Mouse (Mus musculus): ENCODE measurements around the gene Efcab9. TPM values are rescaled to one million over a fixed set of nuclear protein-coding genes. Genes with fewer than 3 reads are reported as not detected.

The Efcab9 gene
- polyA plus RNA-seq, 1 experiment: 0.97 TPM

GRCm38 (mm10) chr11:32532765-32533481 is 1.0 kb upstream of the Efcab9 start, which contains the start of gene Stk10:
Gene Stk10 (plus strand): TSS chr11:32533305.
- under 1% methylated on average over 70 of the region's 82 CpGs for WGBS
- peak; percentile 88 to 93 for DNase-seq
- peaks cover 9% of the 10 kb centered on the region; the same call in 1 of the 2 replicates for H3K4me1 ChIP-seq (ENCODE audit: control insufficient read depth, insufficient read depth, low read length)
- TF ChIP-seq POLR2A (IDR thresholded peaks at IDR 0.05; ENCODE audit: borderline replicate concordance, insufficient read depth, low read length) (peak; percentile 62), CTCF (IDR thresholded peaks at IDR 0.05; ENCODE audit: borderline replicate concordance, insufficient read depth, low read depth, low read length) (no peak)
- peak within 1 kb of the TSS; percentile 95 for H3K4me3 ChIP-seq (replicated peaks; ENCODE audit: insufficient read depth, low read depth, low read length)
- peak within 1 kb of the TSS; percentile 64 for H3K27ac ChIP-seq (ENCODE audit: insufficient read depth, low read length)
- no peaks in the 10 kb centered on the region for H3K27me3 ChIP-seq (ENCODE audit: control insufficient read depth, insufficient read depth, low read length)

DNA sequence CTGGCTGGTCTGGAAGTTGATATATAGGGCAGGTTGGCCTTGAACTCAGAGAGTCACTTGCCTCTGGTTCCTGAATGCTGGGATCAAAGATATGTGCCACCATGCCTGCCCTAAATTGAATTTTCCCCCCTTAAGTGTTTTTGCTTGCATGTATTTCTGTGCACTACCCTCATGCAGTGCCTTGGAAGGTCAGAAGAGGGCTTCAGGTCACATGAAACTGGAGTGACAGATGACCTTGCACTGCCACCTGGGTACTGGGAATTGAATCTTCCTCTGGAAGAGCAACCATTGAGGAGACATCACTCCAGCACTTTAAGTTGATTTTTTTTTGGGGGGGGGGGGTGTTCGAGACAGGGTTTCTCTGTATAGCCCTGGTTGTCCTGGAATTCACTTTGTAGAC is 1.7 kb downstream of the Efcab9 start:
- TF ChIP-seq POLR2A (IDR thresholded peaks at IDR 0.05; ENCODE audit: borderline replicate concordance, insufficient read depth, low read length) (no peak), CTCF (IDR thresholded peaks at IDR 0.05; ENCODE audit: borderline replicate concordance, insufficient read depth, low read depth, low read length) (no peak)
- 95% methylated on average over 1 of the region's 1 CpGs for WGBS
- H3K4me3 ChIP-seq (replicated peaks; ENCODE audit: insufficient read depth, low read depth, low read length): no peak overlapping the region
- H3K27me3 ChIP-seq (ENCODE audit: control insufficient read depth, insufficient read depth, low read length): no peaks in the 10 kb centered on the region
- no peak overlapping the region for H3K27ac ChIP-seq (ENCODE audit: insufficient read depth, low read length)
- H3K4me1 ChIP-seq (ENCODE audit: control insufficient read depth, insufficient read depth, low read length): no peaks in the 10 kb centered on the region
- no peak for DNase-seq

DNA sequence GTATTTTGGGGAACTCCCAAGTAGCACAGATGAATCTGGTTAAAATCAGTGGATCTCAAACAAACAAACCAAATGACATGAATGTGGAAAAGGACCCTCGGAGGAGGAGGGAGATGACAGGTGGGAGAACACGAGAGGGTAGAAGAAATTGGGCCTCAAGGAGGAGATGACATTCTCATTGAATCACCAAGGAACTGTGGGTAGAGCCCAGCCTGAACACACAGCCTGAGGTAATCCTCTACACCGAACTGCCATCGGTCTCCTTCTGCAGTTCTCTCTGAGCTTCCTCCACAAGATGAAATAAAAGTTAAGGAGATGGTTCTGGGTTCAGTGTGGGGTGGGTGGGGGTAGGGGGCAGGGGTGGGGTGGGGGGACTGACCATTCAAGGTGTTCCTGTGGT is 4.9 kb downstream of the Efcab9 start:
- Histone ChIP-seq H3K4me3 (replicated peaks; ENCODE audit: insufficient read depth, low read depth, low read length) (no peak overlapping the region), H3K4me1 (ENCODE audit: control insufficient read depth, insufficient read depth, low read length) (no peaks in the 10 kb centered on the region), H3K27ac (ENCODE audit: insufficient read depth, low read length) (no peak overlapping the region), H3K27me3 (ENCODE audit: control insufficient read depth, insufficient read depth, low read length) (no peaks in the 10 kb centered on the region)
- TF ChIP-seq CTCF (IDR thresholded peaks at IDR 0.05; ENCODE audit: borderline replicate concordance, insufficient read depth, low read depth, low read length) (no peak), POLR2A (IDR thresholded peaks at IDR 0.05; ENCODE audit: borderline replicate concordance, insufficient read depth, low read length) (no peak)
- no peak for DNase-seq
- WGBS: 93% methylated on average over 4 of the region's 4 CpGs

DNA sequence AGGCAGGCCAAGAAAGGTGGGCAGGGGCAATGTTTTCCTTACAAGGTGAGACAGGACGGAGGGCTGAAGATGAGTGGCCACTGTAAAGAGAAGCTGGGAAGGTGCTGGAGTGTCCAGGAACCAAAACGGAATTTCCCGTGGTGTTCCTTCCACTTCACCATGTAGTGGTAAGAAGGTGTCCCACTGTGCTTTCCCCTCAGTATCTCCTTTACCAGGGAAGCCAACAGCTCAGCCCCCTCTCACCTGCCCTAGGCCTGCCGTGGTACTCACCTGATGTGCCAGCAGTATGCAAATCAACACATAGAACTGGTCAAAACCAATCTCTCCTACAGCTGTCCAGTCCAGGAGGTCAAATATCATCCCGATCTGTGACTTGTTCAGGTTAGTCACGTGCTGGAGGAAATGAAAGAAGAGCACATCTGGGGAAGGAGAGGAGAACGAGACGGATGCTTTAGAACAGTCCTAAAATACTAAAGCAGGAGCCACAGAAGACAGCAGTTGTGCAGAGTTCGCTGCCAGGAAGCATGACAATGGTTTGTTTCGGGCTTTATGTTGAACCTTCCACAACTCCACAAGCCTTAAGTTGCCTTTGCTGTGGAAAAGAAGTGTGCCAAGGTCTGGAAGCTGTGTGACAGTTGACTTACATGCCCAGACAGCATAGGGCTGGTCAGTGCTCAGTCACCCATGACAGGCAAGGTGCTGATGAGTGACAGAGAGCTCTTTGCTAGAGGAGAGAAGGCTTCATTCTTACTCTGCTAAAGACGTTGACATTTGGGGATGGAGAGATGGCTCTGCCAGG is 7.6 kb downstream of the Efcab9 start:
- no peak for DNase-seq
- H3K27me3 ChIP-seq (ENCODE audit: control insufficient read depth, insufficient read depth, low read length): no peaks in the 10 kb centered on the region
- no peak overlapping the region for H3K27ac ChIP-seq (ENCODE audit: insufficient read depth, low read length)
- no peak for TF ChIP-seq POLR2A (IDR thresholded peaks at IDR 0.05; ENCODE audit: borderline replicate concordance, insufficient read depth, low read length)
- TF ChIP-seq CTCF (IDR thresholded peaks at IDR 0.05; ENCODE audit: borderline replicate concordance, insufficient read depth, low read depth, low read length): no peak
- 83% methylated on average over 11 of the region's 11 CpGs for WGBS
- peaks cover 6% of the 10 kb centered on the region; the same call in 1 of the 2 replicates for H3K4me1 ChIP-seq (ENCODE audit: control insufficient read depth, insufficient read depth, low read length)
- no peak overlapping the region for H3K4me3 ChIP-seq (replicated peaks; ENCODE audit: insufficient read depth, low read depth, low read length)

- DNase-seq: no peak
- Histone ChIP-seq H3K27me3 (ENCODE audit: control insufficient read depth, insufficient read depth, low read length) (no peaks in the 10 kb centered on the region), H3K4me3 (replicated peaks; ENCODE audit: insufficient read depth, low read depth, low read length) (no peak overlapping the region), H3K4me1 (ENCODE audit: control insufficient read depth, insufficient read depth, low read length) (peaks cover 20% of the 10 kb centered on the region), H3K27ac (ENCODE audit: insufficient read depth, low read length) (no peak overlapping the region)
- WGBS: 78% methylated on average over 2 of the region's 2 CpGs
- TF ChIP-seq POLR2A (IDR thresholded peaks at IDR 0.05; ENCODE audit: borderline replicate concordance, insufficient read depth, low read length) (no peak), CTCF (IDR thresholded peaks at IDR 0.05; ENCODE audit: borderline replicate concordance, insufficient read depth, low read depth, low read length) (no peak)
Measured at GRCm38 (mm10) chr11:32521246-32521645, 10.6 kb downstream of the Efcab9 start.

DNA sequence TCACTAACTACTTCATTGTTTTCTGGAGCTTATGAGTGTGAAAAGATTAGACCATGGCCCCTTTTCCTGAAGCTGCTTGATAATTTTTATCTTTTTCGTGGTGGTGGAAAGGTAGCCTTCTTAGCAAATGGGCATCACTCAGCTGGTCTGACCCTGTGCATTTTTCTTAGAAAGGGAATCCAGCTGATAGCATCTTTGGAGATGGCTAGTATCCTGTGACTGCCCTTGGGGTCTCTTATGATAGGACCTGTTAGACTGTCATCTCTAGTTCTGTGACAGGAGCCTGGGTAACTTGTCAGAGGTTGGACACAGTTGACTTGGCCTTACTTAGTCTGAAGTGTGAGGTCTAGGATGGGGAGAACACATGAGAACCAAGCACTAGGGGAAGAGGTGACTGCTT is 12.5 kb downstream of the Efcab9 start:
- DNase-seq: no peak
- Histone ChIP-seq H3K27me3 (ENCODE audit: control insufficient read depth, insufficient read depth, low read length) (no peaks in the 10 kb centered on the region), H3K4me1 (ENCODE audit: control insufficient read depth, insufficient read depth, low read length) (peaks cover 26% of the 10 kb centered on the region), H3K27ac (ENCODE audit: insufficient read depth, low read length) (no peak overlapping the region), H3K4me3 (replicated peaks; ENCODE audit: insufficient read depth, low read depth, low read length) (no peak overlapping the region)
- TF ChIP-seq POLR2A (IDR thresholded peaks at IDR 0.05; ENCODE audit: borderline replicate concordance, insufficient read depth, low read length) (no peak), CTCF (IDR thresholded peaks at IDR 0.05; ENCODE audit: borderline replicate concordance, insufficient read depth, low read depth, low read length) (no peak)
- 94% methylated on average over 1 of the region's 1 CpGs for WGBS

- Histone ChIP-seq H3K4me3 (replicated peaks; ENCODE audit: insufficient read depth, low read depth, low read length) (no peak overlapping the region), H3K4me1 (ENCODE audit: control insufficient read depth, insufficient read depth, low read length) (peaks cover 26% of the 10 kb centered on the region), H3K27ac (ENCODE audit: insufficient read depth, low read length) (peak overlapping the region; percentile 59; the same call in 1 of the 2 replicates), H3K27me3 (ENCODE audit: control insufficient read depth, insufficient read depth, low read length) (no peaks in the 10 kb centered on the region)
- no peak for TF ChIP-seq POLR2A (IDR thresholded peaks at IDR 0.05; ENCODE audit: borderline replicate concordance, insufficient read depth, low read length)
- no peak for TF ChIP-seq CTCF (IDR thresholded peaks at IDR 0.05; ENCODE audit: borderline replicate concordance, insufficient read depth, low read depth, low read length)
- peak in 1 of 2 experiments; percentile 58 for DNase-seq
- 49% methylated on average over 4 of the region's 4 CpGs for WGBS
Measured at GRCm38 (mm10) chr11:32518770-32519169, 13.1 kb downstream of the Efcab9 start.
